Mouse (Mus musculus) CH12F3 (cell line): Measurements from ENCODE around the gene Miga1.

Experiments
- in situ Hi-C: fragments of 300-500 bp; cut with MboI; formaldehyde crosslinking; loops from 2 replicates; pipeline ENCODE4 v1.14.3; 2020; ENCODE audit warnings: low sequenced_read_pairs

The Miga1 gene

GRCm38 (mm10) chr3:152250487-152250886 lies 89.7 kb downstream of the Miga1 start:
- in situ Hi-C loops: loop anchor here (25.0 kb wide), 1 partner anchor 487 kb away; no protein-coding TSS in a partner anchor

DNA sequence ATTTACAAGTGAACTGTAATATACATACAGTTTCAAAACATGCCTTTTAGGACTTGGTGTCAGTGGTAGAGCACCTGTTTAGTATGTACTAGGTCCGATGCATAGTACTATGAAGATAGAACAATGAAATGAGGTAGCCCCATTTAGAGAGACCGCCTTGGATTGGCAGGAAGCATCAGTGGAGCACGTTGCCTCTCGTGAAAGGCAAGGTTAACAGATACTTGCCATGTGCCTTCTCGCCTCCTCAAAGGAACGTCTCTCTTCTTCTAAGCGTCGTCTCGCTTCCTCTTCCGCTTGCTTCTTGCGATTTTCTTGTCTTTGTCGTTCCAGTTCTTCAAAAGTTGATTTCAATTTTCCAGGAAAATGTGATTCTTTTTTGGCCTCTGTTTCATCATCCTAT lies 92.5 kb downstream of the Miga1 start:
- in situ Hi-C loops: no loop called here

DNA sequence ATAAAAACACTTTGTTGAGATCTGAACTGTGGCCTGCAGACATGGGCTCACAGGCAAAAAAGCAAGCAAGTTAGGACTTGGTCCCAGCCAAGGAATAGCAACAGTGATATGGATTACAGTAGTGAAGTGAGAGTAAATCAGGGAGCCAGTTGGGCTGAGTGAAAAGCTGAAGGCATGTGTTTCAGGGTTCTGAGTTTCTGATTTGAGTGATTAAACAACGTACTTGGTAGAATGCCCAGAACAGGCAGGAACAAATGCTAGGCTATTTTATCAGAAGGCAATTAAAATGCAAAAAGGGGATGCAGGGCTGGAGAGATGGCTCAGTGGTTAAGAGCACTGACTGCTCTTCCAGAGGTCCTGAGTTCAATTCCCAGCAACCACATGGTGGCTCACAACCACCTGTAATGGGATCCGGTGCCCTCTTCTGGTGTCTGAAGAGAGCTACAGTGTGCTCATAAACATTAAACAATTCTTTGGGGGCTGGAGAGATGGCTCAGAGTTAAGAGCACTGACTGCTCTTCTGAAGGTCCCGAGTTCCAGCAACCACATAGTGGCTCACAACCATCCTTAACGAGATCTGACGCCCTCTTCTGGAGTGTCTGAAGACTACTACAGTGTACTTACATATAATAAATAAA lies 94.8 kb downstream of the Miga1 start:
- in situ Hi-C loops: no loop called here

GRCm38 (mm10) chr3:152243304-152243703 lies 96.9 kb downstream of the Miga1 start:
- in situ Hi-C loops: no loop called here

- in situ Hi-C loops: no loop called here
Observed at GRCm38 (mm10) chr3:152241098-152241497, 99.1 kb downstream of the Miga1 start.

DNA sequence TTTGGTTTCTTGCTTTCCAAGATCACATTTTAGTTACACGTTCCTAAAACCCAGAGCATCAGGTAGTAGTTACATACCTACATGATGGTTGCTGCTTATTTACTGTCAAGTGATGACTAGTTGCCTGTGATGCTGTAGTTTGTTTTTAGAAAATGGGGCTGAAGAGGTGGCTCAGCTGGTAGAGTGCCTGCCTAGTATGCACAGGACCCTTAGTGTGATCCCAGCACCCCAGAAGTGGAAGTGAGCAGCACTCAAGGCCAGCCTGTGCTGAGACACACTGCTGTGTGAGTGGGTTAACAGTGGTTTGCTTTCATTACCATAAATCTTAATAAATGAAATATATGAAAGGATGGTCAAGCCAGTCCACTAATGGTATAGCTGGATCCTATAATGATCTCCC lies 100.6 kb downstream of the Miga1 start:
- in situ Hi-C loops: no loop called here

- in situ Hi-C loops: no loop called here
Observed at GRCm38 (mm10) chr3:152238836-152239235, 101.4 kb downstream of the Miga1 start.

- in situ Hi-C loops: no loop called here
Observed at GRCm38 (mm10) chr3:152235805-152236204, 104.4 kb downstream of the Miga1 start.

DNA sequence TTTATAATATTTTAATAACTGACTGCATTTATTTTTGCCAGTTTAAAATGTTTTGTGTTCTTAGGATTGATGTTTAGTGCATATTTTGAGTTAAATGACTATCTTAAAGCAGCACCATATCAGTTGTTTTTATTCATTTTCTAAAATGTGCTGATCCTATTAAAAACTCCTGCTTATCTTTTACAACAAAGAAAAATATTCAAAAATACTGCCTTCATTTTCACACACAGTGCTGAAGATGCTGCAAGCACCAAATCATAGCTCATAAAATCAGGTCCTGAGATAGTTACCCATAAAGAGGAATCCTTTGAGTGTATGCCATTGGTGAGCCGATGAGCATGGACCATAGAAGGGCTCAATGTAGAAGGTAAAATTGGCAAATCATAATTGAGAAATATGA lies 105.0 kb downstream of the Miga1 start:
- in situ Hi-C loops: no loop called here

GRCm38 (mm10) chr3:152231333-152232100 lies 108.7 kb downstream of the Miga1 start:
- in situ Hi-C loops: no loop called here

DNA sequence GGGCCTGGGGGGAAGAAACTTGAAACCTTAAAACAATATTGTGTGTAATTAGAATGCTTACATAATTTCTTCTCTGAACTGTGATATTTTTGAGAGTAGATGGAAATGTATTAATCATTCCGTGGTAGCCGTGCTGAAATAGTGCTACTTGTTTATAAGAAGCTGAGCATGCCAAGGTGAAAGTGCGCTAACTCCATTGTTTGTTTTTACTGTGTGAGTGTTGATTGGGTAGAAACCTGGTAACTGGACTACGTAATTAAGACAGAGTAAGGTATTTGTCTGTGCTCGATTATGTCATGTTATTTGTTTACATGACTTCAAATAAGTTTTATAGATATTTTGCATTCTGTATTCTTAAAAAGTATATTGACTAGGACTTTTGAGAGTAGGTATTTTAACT lies 110.9 kb downstream of the Miga1 start:
- in situ Hi-C loops: no loop called here

- in situ Hi-C loops: no loop called here
Observed at GRCm38 (mm10) chr3:152228843-152229242, 111.4 kb downstream of the Miga1 start.

DNA sequence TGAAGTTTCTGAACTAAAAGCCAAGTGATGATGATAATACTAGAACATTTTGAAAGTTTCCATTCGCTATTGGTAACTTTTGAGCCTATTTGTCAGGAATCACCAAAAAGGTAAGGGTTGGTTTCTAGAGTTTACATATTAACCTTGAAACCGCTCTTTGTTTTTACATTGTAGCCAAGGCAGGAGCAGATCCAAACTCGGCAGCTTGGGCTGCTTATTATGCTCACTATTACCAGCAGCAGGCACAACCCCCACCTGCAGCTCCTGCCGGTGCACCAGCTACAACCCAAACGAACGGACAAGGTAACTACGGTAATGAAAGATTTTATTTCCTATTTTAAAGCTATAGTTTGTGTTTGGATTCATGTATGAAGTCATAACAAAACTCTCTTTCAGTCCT lies 114.3 kb downstream of the Miga1 start:
- in situ Hi-C loops: no loop called here

DNA sequence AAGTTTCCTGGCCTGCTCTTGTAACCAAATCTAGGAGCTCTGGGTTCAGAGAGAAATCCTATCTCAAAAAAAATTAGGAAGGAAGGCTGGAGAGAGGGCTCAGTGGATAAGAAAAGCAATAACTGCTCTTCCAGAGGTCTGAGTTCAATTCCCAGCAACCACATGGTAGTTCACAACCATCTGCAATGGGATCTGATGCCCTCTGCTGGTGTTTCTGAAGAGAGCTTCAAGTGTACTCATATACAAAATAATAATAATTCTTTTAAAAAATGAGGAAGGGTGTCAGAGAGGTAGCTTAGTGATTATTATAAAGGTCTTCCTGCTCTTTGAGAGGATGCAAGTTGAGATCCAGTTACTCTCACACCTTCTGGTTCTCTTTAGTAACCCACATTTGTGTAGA lies 115.3 kb downstream of the Miga1 start:
- in situ Hi-C loops: no loop called here
